Mouse (Mus musculus): ENCODE results near the gene Olfr1415. TPM values are rescaled to one million over a fixed set of nuclear protein-coding genes. Genes with fewer than 3 reads are reported as not detected.
"Not testable (repeated sequence)": the region's sequence is repeated elsewhere in the genome, so short reads cannot be mapped to it uniquely, and the experiment has no call there.

The Olfr1415 gene
- total RNA-seq (2021), result not detected

GRCm38 (mm10) chr1:92496001-92496400 is at the start of gene Olfr1415:
Gene Olfr1415 (minus strand): TSS chr1:92496101.
- DNase-seq (ENCODE audit: low spot score in 2 of 2), result no peak
- intact Hi-C loops (cut with DNase I), result no loop called here

GRCm38 (mm10) chr1:92539071-92539470 is 43.2 kb upstream of the Olfr1415 start:
- DNase-seq (ENCODE audit: low spot score in 2 of 2), result no peak
- intact Hi-C loops (cut with DNase I), result no loop called here

GRCm38 (mm10) chr1:92536972-92537371 is 41.1 kb upstream of the Olfr1415 start:
- no peak for DNase-seq (ENCODE audit: low spot score in 2 of 2)
- intact Hi-C loops (cut with DNase I), result no loop called here

- intact Hi-C loops (cut with DNase I), result loop anchor here (5.0 kb wide), 1 partner anchor 309 kb away; the partner anchor contains the start of gene Gpc1
- DNase-seq (ENCODE audit: low spot score in 2 of 2), result no peak
Observed at GRCm38 (mm10) chr1:92523764-92524163, 27.9 kb upstream of the Olfr1415 start.

- intact Hi-C loops (cut with DNase I), result loop anchor here (2.0 to 5.0 kb wide), 2 partner anchors 89 to 311 kb away; partner anchors contain the start of gene Gpc1
- peak; percentile 27 to 38 for DNase-seq (ENCODE audit: low spot score in 2 of 2)
Observed at GRCm38 (mm10) chr1:92521376-92521775, 25.5 kb upstream of the Olfr1415 start.

- DNase-seq (ENCODE audit: low spot score in 2 of 2), result peak; percentile 45 to 46
- intact Hi-C loops (cut with DNase I), result loop anchor here (10.0 kb wide), 1 partner anchor 366 kb away; no protein-coding TSS in a partner anchor
Observed at GRCm38 (mm10) chr1:92519046-92519445, 23.1 kb upstream of the Olfr1415 start.

- intact Hi-C loops (cut with DNase I), result loop anchor here (10.0 kb wide), 1 partner anchor 366 kb away; no protein-coding TSS in a partner anchor
Observed at GRCm38 (mm10) chr1:92518561-92518960, 22.7 kb upstream of the Olfr1415 start, which contains the start of gene Olfr1414. Gene Olfr1414 (minus strand): TSS chr1:92518661.

GRCm38 (mm10) chr1:92515390-92515789 is 19.5 kb upstream of the Olfr1415 start:
- intact Hi-C loops (cut with DNase I), result loop anchor here (10.0 kb wide), 1 partner anchor 369 kb away; no protein-coding TSS in a partner anchor
- no peak for DNase-seq (ENCODE audit: low spot score in 2 of 2)

More at GRCm38 (mm10) chr1:92518561-92518960, 22.7 kb upstream of the Olfr1415 start, which contains the start of gene Olfr1414:
- DNase-seq (ENCODE audit: low spot score in 2 of 2), result no peak

GRCm38 (mm10) chr1:92511646-92512045 is 15.7 kb upstream of the Olfr1415 start:
- intact Hi-C loops (cut with DNase I), result loop anchor here (10.0 kb wide), 1 partner anchor 373 kb away; no protein-coding TSS in a partner anchor
- DNase-seq (ENCODE audit: low spot score in 2 of 2), result not testable (repeated sequence)

- intact Hi-C loops (cut with DNase I), result no loop called here
- DNase-seq (ENCODE audit: low spot score in 2 of 2), result no peak
Observed at GRCm38 (mm10) chr1:92485013-92485412, 10.9 kb downstream of the Olfr1415 start, which contains the start of gene Olfr1416. Gene Olfr1416 (minus strand): TSS chr1:92485113.

- intact Hi-C loops (cut with DNase I), result loop anchor here (5.0 kb wide), 1 partner anchor 138 kb away; no protein-coding TSS in a partner anchor
- DNase-seq (ENCODE audit: low spot score in 2 of 2), result no peak
Observed at GRCm38 (mm10) chr1:92474066-92474578, 21.8 kb downstream of the Olfr1415 start.

- peak; percentile 91 to 93 for DNase-seq (ENCODE audit: low spot score in 2 of 2)
- intact Hi-C loops (cut with DNase I), result loop anchor here (5.0 kb wide), 1 partner anchor 139 kb away; no protein-coding TSS in a partner anchor
Observed at GRCm38 (mm10) chr1:92473165-92474041, 22.5 kb downstream of the Olfr1415 start, which contains the start of gene Ndufa10. Gene Ndufa10 (minus strand): TSS chr1:92473860.

- DNase-seq (ENCODE audit: low spot score in 2 of 2), result no peak
- intact Hi-C loops (cut with DNase I), result no loop called here
Observed at GRCm38 (mm10) chr1:92468891-92469290, 27.0 kb downstream of the Olfr1415 start.

GRCm38 (mm10) chr1:92458416-92458815 is 37.5 kb downstream of the Olfr1415 start:
- DNase-seq (ENCODE audit: low spot score in 2 of 2), result no peak
- intact Hi-C loops (cut with DNase I), result no loop called here

GRCm38 (mm10) chr1:92457758-92458157 is 38.1 kb downstream of the Olfr1415 start:
- intact Hi-C loops (cut with DNase I), result no loop called here
- no peak for DNase-seq (ENCODE audit: low spot score in 2 of 2)

- intact Hi-C loops (cut with DNase I), result loop anchor here (5.0 kb wide), 1 partner anchor 472 kb away; no protein-coding TSS in a partner anchor
- no peak for DNase-seq (ENCODE audit: low spot score in 2 of 2)
Observed at GRCm38 (mm10) chr1:92453751-92454445, 42.0 kb downstream of the Olfr1415 start.

GRCm38 (mm10) chr1:92448293-92448692 is 47.6 kb downstream of the Olfr1415 start:
- no peak for DNase-seq (ENCODE audit: low spot score in 2 of 2)
- intact Hi-C loops (cut with DNase I), result loop anchor here (5.0 to 10.0 kb wide), 2 partner anchors 86 to 273 kb away; no protein-coding TSS in a partner anchor

GRCm38 (mm10) chr1:92441453-92442063 is 54.3 kb downstream of the Olfr1415 start:
- DNase-seq (ENCODE audit: low spot score in 2 of 2), result no peak
- intact Hi-C loops (cut with DNase I), result loop anchor here (10.0 kb wide), 1 partner anchor 267 kb away; no protein-coding TSS in a partner anchor

All from left cerebral cortex, postnatal 36 days (tissue).